Mouse (Mus musculus) neural tube, embryonic 15.5 days (tissue): Measurements from ENCODE around the gene Rbfox2. TPM values are rescaled to one million over a fixed set of nuclear protein-coding genes. Genes with fewer than 3 reads are reported as not detected.
"Not testable (repeated sequence)": the region's sequence is repeated elsewhere in the genome, so short reads cannot be mapped to it uniquely, and the experiment has no call there.

ENCODE experiments used
- ATAC-seq: fragments of 200-750 bp; cut with Nextera tagmentation; 2 replicates; pipeline ENCODE4 v1.8.0; 2017; ENCODE audit warnings: mild to moderate bottlenecking, moderate TSS enrichment, moderate library complexity; ENCODE audit not compliant: low FRiP score
- H3K27ac ChIP-seq: fragments of 300-500 bp; sonication (generic); replicated peaks from 2 replicates; pipeline ENCODE4 v1.5.1; 2015; ENCODE audit warnings: mild to moderate bottlenecking, inconsistent platforms
- H3K27me3 ChIP-seq: fragments of 300-500 bp; sonication (generic); replicated peaks from 2 replicates; pipeline ENCODE4 v1.6.1; 2015; ENCODE audit warnings: inconsistent platforms
- H3K36me3 ChIP-seq: fragments of 300-500 bp; sonication (generic); 2 replicates; pipeline ENCODE4 v1.6.1; 2015; ENCODE audit warnings: inconsistent platforms
- H3K4me1 ChIP-seq: fragments of 300-500 bp; sonication (generic); 2 replicates; pipeline ENCODE4 v1.6.1; 2015; ENCODE audit warnings: inconsistent platforms
- H3K4me2 ChIP-seq: fragments of 300-500 bp; sonication (generic); 2 replicates; pipeline ENCODE4 v1.6.1; 2015; ENCODE audit warnings: inconsistent platforms, mild to moderate bottlenecking, moderate library complexity
- H3K4me3 ChIP-seq: fragments of 300-500 bp; sonication (generic); replicated peaks from 2 replicates; pipeline ENCODE4 v1.5.1; 2015; ENCODE audit warnings: mild to moderate bottlenecking, inconsistent platforms
- H3K9ac ChIP-seq: fragments of 300-500 bp; sonication (generic); replicated peaks from 2 replicates; pipeline ENCODE4 v1.6.1; 2015; ENCODE audit warnings: mild to moderate bottlenecking, inconsistent platforms
- H3K9me3 ChIP-seq: fragments of 300-500 bp; sonication (generic); replicated peaks from 2 replicates; pipeline ENCODE4 v1.6.1; 2016; ENCODE audit warnings: inconsistent platforms
- WGBS: fragments of 180-500 bp; shearing (Covaris S2); methylation state at CpG from one replicate; pipeline ENCODE4 v1.1.7; 2015; ENCODE audit warnings: mixed read lengths; 5-methylcytosine and 5-hydroxymethylcytosine counted together
- polyA plus RNA-seq: library from polyadenylated mRNA; unstranded; fragments of >200 nt; fragmentation: Nextera tagmentation; extraction: Ambion mirVana; gene quantifications from 2 replicates; pipeline ENCODE4 v1.2.1, GENCODE M21; 2015

The Rbfox2 gene
- polyA plus RNA-seq, 1 experiment from 2014 or later = 120 TPM

DNA sequence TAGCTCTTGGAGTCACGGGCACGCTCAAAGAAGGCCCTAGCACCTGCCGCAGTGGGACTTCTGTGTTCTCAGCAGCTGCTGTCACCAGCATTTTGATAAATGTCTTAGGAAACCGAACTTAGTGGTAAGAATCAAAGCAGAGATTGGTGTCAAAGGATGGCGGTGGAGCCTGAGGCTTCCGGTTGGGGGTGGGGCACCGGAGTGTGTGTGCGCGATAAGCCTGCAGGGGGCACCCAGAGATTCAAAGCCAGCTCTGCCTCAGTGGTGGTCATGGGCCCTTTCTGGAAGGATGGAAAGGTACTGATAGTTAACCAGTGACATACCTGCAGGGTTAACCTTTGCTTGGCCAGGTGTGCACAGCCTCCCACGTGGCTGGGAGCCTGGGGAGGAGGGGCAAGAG is 235.3 kb downstream of the Rbfox2 start:
- peaks cover 8% of the 10 kb centered on the region for H3K4me1 ChIP-seq
- H3K27ac ChIP-seq = no peak overlapping the region
- no peak overlapping the region for H3K4me3 ChIP-seq
- H3K36me3 ChIP-seq = peaks cover 13% of the 10 kb centered on the region; the same call in 1 of the 2 replicates
- peak overlapping the region; percentile 30 for H3K4me2 ChIP-seq
- peak; percentile 71 for ATAC-seq
- H3K27me3 ChIP-seq = no peaks in the 10 kb centered on the region
- no peaks in the 10 kb centered on the region for H3K9me3 ChIP-seq
- H3K9ac ChIP-seq = no peak overlapping the region
- 22% methylated on average over 10 of the region's 10 CpGs for WGBS

DNA sequence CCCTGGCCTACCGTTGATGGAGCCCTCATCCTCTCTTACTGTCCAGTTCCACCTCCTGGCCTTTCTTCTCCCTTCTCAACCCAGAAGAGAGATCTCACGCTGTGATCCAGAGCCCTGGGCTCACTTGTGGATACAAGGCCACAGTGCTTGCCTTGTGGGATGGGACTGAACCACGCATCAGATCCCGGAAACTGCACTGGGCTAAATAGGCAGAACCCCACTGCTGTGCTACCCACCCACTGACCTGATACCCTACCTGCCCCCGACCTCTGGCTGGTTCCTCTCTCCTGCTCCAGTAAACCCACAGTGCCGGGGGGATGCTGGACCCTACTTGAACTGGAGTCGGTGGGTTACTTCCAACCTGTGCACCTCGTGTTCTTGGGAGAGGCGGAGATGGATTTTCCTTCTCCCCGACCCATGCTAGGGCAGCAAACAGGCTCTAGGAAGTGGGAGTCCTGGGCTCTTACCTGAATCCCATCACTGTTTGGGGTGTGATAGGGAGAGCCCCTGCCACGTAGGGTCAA is 236.0 kb downstream of the Rbfox2 start:
- Histone ChIP-seq H3K27ac (no peak overlapping the region), H3K9ac (no peak overlapping the region), H3K4me2 (no peak overlapping the region), H3K4me1 (peaks cover 8% of the 10 kb centered on the region), H3K27me3 (no peaks in the 10 kb centered on the region), H3K36me3 (0 out of 2 replicates have a peak, but pooled peaks cover 6% of the 10 kb centered on the region), H3K9me3 (no peaks in the 10 kb centered on the region), H3K4me3 (no peak overlapping the region)
- 0 out of 2 replicates have a peak, but pooled peaks have one; percentile 16 for ATAC-seq
- WGBS = 89% methylated on average over 11 of the region's 11 CpGs

DNA sequence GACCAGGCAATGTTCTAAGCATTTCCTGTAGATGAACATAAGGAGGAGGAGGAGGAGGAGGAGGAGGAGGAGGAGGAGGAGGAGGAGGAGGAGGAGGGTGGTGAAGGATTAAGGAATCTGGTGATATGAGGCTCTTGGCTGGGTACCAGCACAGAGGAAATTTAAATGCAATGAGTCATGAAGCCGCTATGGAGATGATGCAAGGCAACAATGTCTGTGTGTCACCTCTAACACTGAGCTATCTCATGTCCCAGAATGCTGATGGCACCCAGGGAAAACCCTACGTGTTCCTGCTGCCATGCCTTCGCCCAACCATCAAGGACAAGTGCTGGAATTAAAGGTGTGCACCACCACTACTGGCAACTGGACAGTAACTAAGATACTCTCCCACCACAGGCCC is 237.8 kb downstream of the Rbfox2 start:
- Histone ChIP-seq H3K36me3 (no peaks in the 10 kb centered on the region), H3K4me2 (no peak overlapping the region), H3K4me1 (peaks cover 8% of the 10 kb centered on the region), H3K4me3 (no peak overlapping the region), H3K27me3 (no peaks in the 10 kb centered on the region), H3K27ac (no peak overlapping the region), H3K9ac (no peak overlapping the region), H3K9me3 (no peaks in the 10 kb centered on the region)
- ATAC-seq = no peak
- WGBS = 91% methylated on average over 3 of the region's 3 CpGs

DNA sequence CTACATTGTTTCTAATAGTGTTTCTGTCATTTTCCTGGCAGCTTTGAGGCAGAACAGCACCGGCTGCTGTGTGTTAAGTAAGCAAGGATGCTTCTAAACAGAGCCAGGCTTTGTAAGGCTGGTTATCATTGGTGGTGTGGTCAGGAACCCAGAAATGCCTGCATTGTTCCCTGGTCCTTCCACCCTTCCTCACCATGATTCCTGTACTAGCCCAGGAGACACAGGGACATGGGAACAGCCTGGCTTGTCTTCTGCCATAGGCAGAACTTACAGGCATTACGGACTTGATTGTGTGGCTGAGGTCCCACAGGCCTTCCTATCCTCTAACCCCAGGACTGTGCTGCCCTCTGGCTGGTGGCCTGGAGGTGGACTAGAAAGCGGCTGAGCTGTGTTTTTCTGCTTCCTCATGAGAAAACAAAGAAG is 238.4 kb downstream of the Rbfox2 start:
- Histone ChIP-seq H3K36me3 (no peaks in the 10 kb centered on the region), H3K9ac (no peak overlapping the region), H3K9me3 (no peaks in the 10 kb centered on the region), H3K27me3 (no peaks in the 10 kb centered on the region), H3K4me1 (peaks cover 8% of the 10 kb centered on the region), H3K4me3 (no peak overlapping the region), H3K27ac (no peak overlapping the region), H3K4me2 (no peak overlapping the region)
- WGBS = 67% methylated on average over 3 of the region's 3 CpGs
- no peak for ATAC-seq

DNA sequence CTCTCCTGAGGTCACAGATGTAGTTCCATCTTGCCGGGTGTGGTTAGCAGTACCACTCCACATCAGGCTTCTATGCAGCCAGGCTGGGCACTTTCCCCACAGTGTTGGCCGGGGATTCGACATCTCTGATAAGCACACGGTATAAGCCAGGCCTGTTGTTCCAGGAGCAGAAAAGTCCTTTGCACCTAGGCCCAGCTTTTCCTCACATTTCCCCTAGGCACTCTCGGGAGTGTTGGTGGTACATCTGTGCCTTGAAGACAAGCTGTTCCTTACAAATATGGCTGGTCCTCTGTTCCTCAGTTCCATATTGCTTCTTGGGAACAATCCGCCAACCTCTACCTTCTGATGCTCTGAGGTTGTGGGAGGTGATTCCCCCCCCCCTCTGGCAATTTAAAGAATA is 240.6 kb downstream of the Rbfox2 start:
- Histone ChIP-seq H3K9me3 (no peaks in the 10 kb centered on the region), H3K27ac (no peak overlapping the region), H3K4me1 (peaks cover 1% of the 10 kb centered on the region), H3K27me3 (no peaks in the 10 kb centered on the region), H3K9ac (no peak overlapping the region), H3K4me2 (no peak overlapping the region), H3K4me3 (no peak overlapping the region), H3K36me3 (no peaks in the 10 kb centered on the region)
- ATAC-seq = no peak
- WGBS = 89% methylated on average over 6 of the region's 6 CpGs

DNA sequence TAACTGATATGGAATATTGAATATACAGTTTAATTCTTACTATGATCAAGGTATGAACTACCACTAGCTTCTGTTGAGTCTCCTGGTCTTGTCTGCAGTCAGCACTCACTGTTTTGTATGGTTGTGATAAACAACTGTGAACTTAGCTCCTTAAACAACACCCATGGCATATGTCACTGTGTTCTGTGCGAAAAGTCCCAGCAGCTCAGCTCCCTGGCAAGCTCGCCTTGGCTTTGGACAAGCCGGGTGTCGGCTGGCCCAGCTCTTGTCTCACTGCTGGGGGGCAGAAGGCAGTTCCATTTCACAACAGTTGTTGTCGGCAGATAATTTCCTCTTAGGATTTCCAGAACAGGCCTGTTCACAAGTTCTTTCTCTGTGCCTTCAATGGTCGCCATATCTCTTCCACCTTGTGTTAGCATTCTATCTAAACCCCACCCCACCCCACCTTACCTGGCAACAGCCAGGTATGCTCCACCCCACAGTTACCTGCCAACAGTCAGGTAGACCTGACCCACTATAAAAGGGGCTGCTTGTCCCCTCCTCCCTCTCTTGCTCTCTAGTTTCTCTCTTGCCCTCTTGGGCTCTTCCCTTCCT is 241.4 kb downstream of the Rbfox2 start:
- WGBS = 87% methylated on average over 6 of the region's 6 CpGs
- Histone ChIP-seq H3K27me3 (no peaks in the 10 kb centered on the region), H3K27ac (no peak overlapping the region), H3K36me3 (no peaks in the 10 kb centered on the region), H3K9ac (no peak overlapping the region), H3K4me1 (no peaks in the 10 kb centered on the region), H3K4me2 (no peak overlapping the region), H3K9me3 (no peaks in the 10 kb centered on the region), H3K4me3 (no peak overlapping the region)
- no peak for ATAC-seq

DNA sequence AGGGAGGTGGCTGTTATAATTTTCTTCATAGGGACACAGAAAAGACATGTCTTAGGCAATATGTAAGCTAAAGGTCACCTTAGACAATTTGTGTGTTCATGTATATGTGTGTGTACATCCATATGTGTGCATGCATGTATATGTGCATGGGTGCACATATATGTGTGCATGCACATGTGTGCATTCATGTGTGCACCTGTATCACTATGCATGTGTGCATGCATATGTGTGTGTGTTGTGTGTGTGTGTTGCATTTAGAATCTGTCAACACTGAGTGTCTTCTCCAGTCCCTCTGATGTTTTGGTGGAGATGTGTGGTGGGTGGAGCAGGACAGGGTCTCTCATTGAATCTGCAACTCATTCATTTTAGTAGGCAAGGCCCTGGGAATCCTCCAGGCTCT is 244.1 kb downstream of the Rbfox2 start:
- H3K27me3 ChIP-seq = no peaks in the 10 kb centered on the region
- no peak overlapping the region for H3K4me2 ChIP-seq
- ATAC-seq = no peak

DNA sequence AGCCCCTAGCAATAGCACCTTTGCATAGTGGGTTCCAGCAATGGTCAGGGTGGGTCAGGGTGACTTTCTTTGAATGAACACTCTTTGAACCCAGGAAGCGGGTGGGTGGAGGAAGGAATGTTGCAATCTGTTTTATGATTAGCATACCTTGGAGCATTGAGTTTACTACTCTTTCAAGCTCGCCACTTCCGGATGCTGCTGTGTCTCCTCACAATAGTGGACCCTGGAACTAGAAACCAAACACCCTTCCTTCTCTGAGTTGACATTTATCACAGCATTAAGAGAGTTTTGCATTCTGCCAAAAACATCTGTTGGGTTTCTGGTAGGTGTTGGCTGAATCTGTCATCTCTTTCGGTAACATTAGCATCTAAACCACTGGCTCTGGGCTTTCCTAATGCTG is 247.4 kb downstream of the Rbfox2 start:
- H3K4me3 ChIP-seq, H3K9ac ChIP-seq, H3K27ac ChIP-seq, H3K4me2 ChIP-seq, H3K9me3 ChIP-seq, H3K36me3 ChIP-seq, H3K27me3 ChIP-seq, ATAC-seq: not testable (repeated sequence)
- WGBS = 93% methylated on average over 4 of the region's 4 CpGs
- peaks cover 13% of the 10 kb centered on the region for H3K4me1 ChIP-seq

More for the DNA sequence above, 244.1 kb downstream of the Rbfox2 start:
- H3K4me3 ChIP-seq = no peak overlapping the region
- H3K9ac ChIP-seq = no peak overlapping the region
- no peak overlapping the region for H3K27ac ChIP-seq
- no peaks in the 10 kb centered on the region for H3K4me1 ChIP-seq
- no peaks in the 10 kb centered on the region for H3K9me3 ChIP-seq
- H3K36me3 ChIP-seq = no peaks in the 10 kb centered on the region

DNA sequence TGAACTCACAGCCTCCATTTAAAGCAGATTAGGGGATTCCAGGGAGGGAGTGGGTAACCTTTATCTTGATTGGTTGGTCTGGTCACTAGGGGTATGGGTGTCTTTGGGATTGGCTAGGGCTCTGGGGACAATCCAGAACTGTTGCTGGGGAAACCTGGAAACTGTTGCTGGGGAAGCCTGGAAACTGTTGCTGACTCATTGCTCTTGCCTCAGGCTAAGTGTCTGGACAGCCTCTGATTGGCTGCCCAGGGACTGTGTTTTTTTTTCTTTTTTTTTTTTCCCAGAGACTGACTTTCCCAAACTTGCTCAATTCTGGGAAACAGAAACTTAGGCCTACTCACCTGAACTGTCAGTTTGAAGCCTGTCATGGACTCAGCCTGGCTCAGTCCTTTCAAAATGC is 248.2 kb downstream of the Rbfox2 start:
- no peak overlapping the region for H3K27ac ChIP-seq
- peaks cover 13% of the 10 kb centered on the region for H3K4me1 ChIP-seq
- no peak for ATAC-seq
- no peaks in the 10 kb centered on the region for H3K36me3 ChIP-seq
- no peak overlapping the region for H3K9ac ChIP-seq
- no peaks in the 10 kb centered on the region for H3K27me3 ChIP-seq
- H3K4me2 ChIP-seq = no peak overlapping the region
- no peaks in the 10 kb centered on the region for H3K9me3 ChIP-seq
- no peak overlapping the region for H3K4me3 ChIP-seq

DNA sequence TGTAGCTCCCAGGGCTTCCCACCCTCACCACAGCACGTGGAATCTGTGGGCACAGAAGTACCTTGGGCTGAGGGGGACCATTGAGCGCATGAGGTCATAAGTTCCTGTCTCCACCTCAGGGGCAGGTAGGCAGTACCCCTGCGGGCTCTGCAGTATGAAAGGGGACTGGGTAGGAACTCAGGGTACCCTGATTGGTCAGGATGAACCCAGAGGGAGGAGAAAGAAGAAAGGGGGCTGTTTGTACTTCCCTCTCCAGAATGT is 250.1 kb downstream of the Rbfox2 start:
- no peak overlapping the region for H3K9ac ChIP-seq
- no peak overlapping the region for H3K4me2 ChIP-seq
- no peaks in the 10 kb centered on the region for H3K27me3 ChIP-seq
- no peak for ATAC-seq
- no peak overlapping the region for H3K4me3 ChIP-seq
- 46% methylated on average over 3 of the region's 3 CpGs for WGBS
- no peaks in the 10 kb centered on the region for H3K9me3 ChIP-seq
- no peaks in the 10 kb centered on the region for H3K36me3 ChIP-seq
- H3K4me1 ChIP-seq = peaks cover 13% of the 10 kb centered on the region
- no peak overlapping the region for H3K27ac ChIP-seq

DNA sequence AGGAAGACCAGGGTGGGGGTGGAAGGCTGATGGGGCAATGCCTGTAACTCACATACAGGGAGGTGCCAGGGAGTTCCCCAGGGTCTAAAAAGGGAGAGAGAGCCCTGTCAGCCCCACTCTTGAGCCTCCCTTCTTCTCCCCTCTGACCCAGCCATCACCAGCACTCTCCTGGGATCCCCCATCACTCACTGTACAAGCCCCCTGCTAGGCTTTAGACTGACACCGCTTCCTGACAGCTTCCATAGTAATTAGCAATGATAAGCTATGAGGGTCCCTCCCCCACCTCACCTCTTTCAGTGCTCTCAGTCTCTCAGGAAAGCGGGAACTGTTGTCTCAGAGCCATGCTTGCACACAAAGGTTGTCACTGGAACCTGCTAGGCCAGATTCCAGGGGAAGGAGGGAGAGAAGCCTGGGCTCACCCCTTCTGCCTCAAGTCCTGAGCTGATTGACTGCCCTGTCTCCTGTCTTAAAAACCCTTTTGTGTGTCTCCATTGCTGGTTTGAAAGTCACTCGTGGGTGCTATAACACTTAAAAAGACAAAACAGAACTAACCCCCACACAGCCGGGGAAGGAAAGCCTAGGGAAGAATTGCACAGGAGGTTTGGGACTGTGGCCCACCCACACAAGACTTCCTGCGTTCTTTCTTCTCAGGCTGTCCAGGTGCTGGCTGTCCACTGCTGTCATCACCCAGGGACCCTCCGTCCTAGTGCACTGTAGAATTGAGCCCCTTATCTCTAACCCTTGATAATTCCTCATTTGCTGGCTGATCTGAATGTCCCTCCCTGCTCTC is 250.6 kb downstream of the Rbfox2 start:
- no peak for ATAC-seq
- Histone ChIP-seq H3K27me3 (no peaks in the 10 kb centered on the region), H3K4me1 (peaks cover 13% of the 10 kb centered on the region), H3K9me3 (no peaks in the 10 kb centered on the region), H3K36me3 (no peaks in the 10 kb centered on the region), H3K9ac (no peak overlapping the region), H3K4me3 (no peak overlapping the region), H3K4me2 (no peak overlapping the region), H3K27ac (no peak overlapping the region)
- 23% methylated on average over 6 of the region's 6 CpGs for WGBS

DNA sequence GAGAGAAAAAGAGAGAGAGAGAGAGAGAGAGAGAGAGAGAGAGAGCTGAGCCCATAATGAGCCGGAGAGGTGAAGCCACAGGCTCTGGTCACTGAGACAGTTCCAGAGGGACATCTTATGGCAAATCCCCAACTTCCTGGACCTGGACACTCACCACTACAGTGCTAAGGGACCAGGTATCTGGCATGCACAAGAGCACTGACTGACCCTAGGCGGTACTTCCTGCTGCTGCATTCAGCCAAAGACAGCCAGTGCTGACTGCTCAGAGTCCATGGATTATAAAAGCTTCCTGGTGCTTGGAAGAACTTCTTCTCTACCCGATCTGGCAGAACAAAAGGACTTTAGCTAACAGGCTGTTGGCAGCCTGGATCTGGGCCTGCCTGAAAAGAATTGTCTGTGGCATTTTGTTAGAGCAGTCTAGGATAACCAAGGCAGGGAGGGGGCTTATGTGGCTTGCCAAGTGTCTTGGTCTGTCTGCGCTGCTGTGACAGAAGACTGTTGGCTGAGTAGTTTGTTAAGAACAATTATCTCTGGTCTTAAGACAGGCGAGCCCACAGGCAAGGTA is 252.1 kb downstream of the Rbfox2 start:
- no peaks in the 10 kb centered on the region for H3K27me3 ChIP-seq
- WGBS = 58% methylated on average over 5 of the region's 5 CpGs
- H3K27ac ChIP-seq = no peak overlapping the region
- no peaks in the 10 kb centered on the region for H3K36me3 ChIP-seq
- no peak overlapping the region for H3K4me3 ChIP-seq
- peaks cover 13% of the 10 kb centered on the region for H3K4me1 ChIP-seq
- no peak overlapping the region for H3K9ac ChIP-seq
- no peaks in the 10 kb centered on the region for H3K9me3 ChIP-seq
- no peak overlapping the region for H3K4me2 ChIP-seq
- ATAC-seq = no peak
